ENCODE assay signal across 11 mouse cellular contexts in genomic region chr13:91305697-91306405, GRCm38 (mm10).
DNase-seq lines count a peak whose midpoint lies in the region; ATAC-seq lines count a peak whose summit lies in the region.
"Had no signal": no experiment of that assay in that cellular context is flagged by ENCODE, and none has a peak within 500 bp of the region (broad histone marks: within the 10 kb centered on the region; RNA-seq: fewer than 3 reads in every experiment).

No protein-coding gene starts in this region.

- ATAC-seq in frontal cortex, adult (ENCODE audit: low TSS enrichment), result peak; percentile 44; the same call in 1 of the 2 replicates
- peak; percentile 88 for ATAC-seq in activated CD4-positive, CD25-positive, alpha-beta regulatory T cell, adult 4 months
- ATAC-seq: midbrain, embryonic 16.5 days had no signal

- intact Hi-C loops in heart, postnatal 14 days (cut with DNase I), result no loop called here

- no peak for DNase-seq in frontal cortex, postnatal 10 days (ENCODE audit: low spot score in 2 of 2)
- peak; percentile 66 for DNase-seq in 416B (ENCODE audit: low read depth)
- DNase-seq in layer of hippocampus, postnatal 14 days (ENCODE audit: low spot score in 2 of 2), result peak; percentile 16 to 34
- no peak for DNase-seq in heart, postnatal 14 days
- no peak for DNase-seq in adrenal gland, postnatal 4 days (ENCODE audit: low spot score in 2 of 2)
- no peak for DNase-seq in heart, adult 18-20 months
- DNase-seq: kidney, adult 18-20 months; retina, postnatal 1 day had no signal

Comparison
In these comparisons a context has a peak if more than half of its experiments do, and no peak if none do; other contexts are left out.
1. DNase-seq: peak in 416B (single experiment) and layer of hippocampus, postnatal 14 days (2 of 2); none in frontal cortex, postnatal 10 days (0 of 2), heart, postnatal 14 days (0 of 2), adrenal gland, postnatal 4 days (0 of 2) and heart, adult 18-20 months (0 of 2).